Mouse (Mus musculus) embryonic fibroblast, embryonic 13.5 days (primary cell): ENCODE data around the gene Rnf152.

Source experiments
- CTCF ChIP-seq: IDR thresholded peaks from 2 replicates; pipeline ENCODE4 v1.5.1; 2011; ENCODE audit warnings: mild to moderate bottlenecking, control low read depth, low read length, moderate library complexity, borderline replicate concordance; ENCODE audit not compliant: insufficient read depth
- POLR2A ChIP-seq: IDR thresholded peaks from 2 replicates; pipeline ENCODE4 v1.6.1; 2011; ENCODE audit warnings: low read depth, mild to moderate bottlenecking, control low read depth, low read length, moderate library complexity

GRCm38 (mm10) chr1:105342305-105342704 lies 14.2 kb downstream of the Rnf152 start:
- TF ChIP-seq CTCF (no peak), POLR2A (no peak)
